Mouse (Mus musculus) midbrain, embryonic 15.5 days (tissue): ENCODE results near the gene Lhfp. TPM values are rescaled to one million over a fixed set of nuclear protein-coding genes. Genes with fewer than 3 reads are reported as not detected.
A peak's percentile ranks its signal among the peaks of the same experiment; 100 is the strongest.

Experiments used
- ATAC-seq: fragments of 200-750 bp; cut with Nextera tagmentation; replicated peaks from 2 replicates; pipeline ENCODE4 v1.8.0; 2017; ENCODE audit warnings: moderate TSS enrichment
- H3K27ac ChIP-seq: fragments of 300-500 bp; sonication (generic); 2 replicates; pipeline ENCODE4 v1.5.1; 2015; ENCODE audit warnings: mild to moderate bottlenecking, inconsistent platforms
- H3K27me3 ChIP-seq: fragments of 300-500 bp; sonication (generic); replicated peaks from 2 replicates; pipeline ENCODE4 v1.6.1; 2015; ENCODE audit warnings: inconsistent platforms
- H3K36me3 ChIP-seq: fragments of 300-500 bp; sonication (generic); replicated peaks from 2 replicates; pipeline ENCODE4 v1.6.1; 2015; ENCODE audit warnings: inconsistent platforms
- H3K4me1 ChIP-seq: fragments of 300-500 bp; sonication (generic); 2 replicates; pipeline ENCODE4 v1.6.1; 2015; ENCODE audit warnings: inconsistent platforms
- H3K4me2 ChIP-seq: fragments of 300-500 bp; sonication (generic); 2 replicates; pipeline ENCODE4 v1.6.1; 2015; ENCODE audit warnings: inconsistent platforms, mild to moderate bottlenecking, moderate library complexity
- H3K4me3 ChIP-seq: fragments of 300-500 bp; sonication (generic); 2 replicates; pipeline ENCODE4 v1.5.1; 2015; ENCODE audit warnings: mild to moderate bottlenecking, inconsistent platforms
- H3K9ac ChIP-seq: fragments of 300-500 bp; sonication (generic); 2 replicates; pipeline ENCODE4 v1.6.1; 2015; ENCODE audit warnings: mild to moderate bottlenecking, inconsistent platforms
- H3K9me3 ChIP-seq: fragments of 300-500 bp; sonication (generic); 2 replicates; pipeline ENCODE4 v1.6.1; 2016; ENCODE audit warnings: inconsistent platforms
- WGBS: fragments of 180-500 bp; shearing (Covaris S2); methylation state at CpG from one replicate; pipeline ENCODE4 v1.1.7; 2015; ENCODE audit warnings: mixed read lengths; 5-methylcytosine and 5-hydroxymethylcytosine counted together
- polyA plus RNA-seq: library from polyadenylated mRNA; unstranded; fragments of >200 nt; fragmentation: Nextera tagmentation; extraction: Ambion mirVana; gene quantifications from 2 replicates; pipeline ENCODE4 v1.2.1, GENCODE M21; 2015

Gene Lhfp
- polyA plus RNA-seq, 1 experiment from 2014 or later: 64.8 TPM

- WGBS: 87% methylated on average over 4 of the region's 4 CpGs
- Histone ChIP-seq H3K27ac (no peak overlapping the region), H3K36me3 (no peaks in the 10 kb centered on the region), H3K4me2 (no peak overlapping the region), H3K9me3 (no peaks in the 10 kb centered on the region), H3K4me1 (no peaks in the 10 kb centered on the region), H3K4me3 (no peak overlapping the region), H3K9ac (no peak overlapping the region), H3K27me3 (no peaks in the 10 kb centered on the region)
- ATAC-seq: no peak
Measured at GRCm38 (mm10) chr3:53027333-53027732, 14.0 kb upstream of the Lhfp start.

- no peak overlapping the region for H3K4me3 ChIP-seq
- H3K9me3 ChIP-seq: no peaks in the 10 kb centered on the region
- no peak overlapping the region for H3K27ac ChIP-seq
- WGBS: 24% methylated on average over 7 of the region's 7 CpGs
- no peaks in the 10 kb centered on the region for H3K36me3 ChIP-seq
- H3K27me3 ChIP-seq: no peaks in the 10 kb centered on the region
- H3K4me1 ChIP-seq: no peaks in the 10 kb centered on the region
- peak; percentile 75; the same call in 1 of the 2 replicates for ATAC-seq
- no peak overlapping the region for H3K9ac ChIP-seq
- no peak overlapping the region for H3K4me2 ChIP-seq
Measured at GRCm38 (mm10) chr3:53029046-53029445, 12.3 kb upstream of the Lhfp start.

GRCm38 (mm10) chr3:53031586-53031985 is 9.7 kb upstream of the Lhfp start:
- Histone ChIP-seq H3K4me2 (no peak overlapping the region), H3K9me3 (no peaks in the 10 kb centered on the region), H3K4me3 (no peak overlapping the region), H3K9ac (no peak overlapping the region), H3K27me3 (no peaks in the 10 kb centered on the region), H3K27ac (no peak overlapping the region), H3K36me3 (no peaks in the 10 kb centered on the region), H3K4me1 (no peaks in the 10 kb centered on the region)
- ATAC-seq: no peak
- 47% methylated on average over 6 of the region's 6 CpGs for WGBS

- ATAC-seq: no peak
- H3K27me3 ChIP-seq: no peaks in the 10 kb centered on the region
- no peaks in the 10 kb centered on the region for H3K36me3 ChIP-seq
- H3K4me2 ChIP-seq: no peak overlapping the region
- no peak overlapping the region for H3K4me3 ChIP-seq
- no peak overlapping the region for H3K9ac ChIP-seq
- no peak overlapping the region for H3K27ac ChIP-seq
- WGBS: 65% methylated on average over 5 of the region's 5 CpGs
- H3K9me3 ChIP-seq: no peaks in the 10 kb centered on the region
- no peaks in the 10 kb centered on the region for H3K4me1 ChIP-seq
Measured at GRCm38 (mm10) chr3:53032432-53032831, 8.9 kb upstream of the Lhfp start.

- WGBS: 26% methylated on average over 3 of the region's 3 CpGs
Measured at GRCm38 (mm10) chr3:53033448-53033847, 7.9 kb upstream of the Lhfp start.

GRCm38 (mm10) chr3:53036076-53036475 is 5.3 kb upstream of the Lhfp start:
- Histone ChIP-seq H3K27ac (no peak overlapping the region), H3K9me3 (no peaks in the 10 kb centered on the region), H3K9ac (no peak overlapping the region), H3K27me3 (no peaks in the 10 kb centered on the region), H3K4me2 (no peak overlapping the region), H3K36me3 (no peaks in the 10 kb centered on the region), H3K4me3 (no peak overlapping the region), H3K4me1 (peaks cover 2% of the 10 kb centered on the region)
- ATAC-seq: no peak
- WGBS: 83% methylated on average over 5 of the region's 5 CpGs

More at GRCm38 (mm10) chr3:53033448-53033847, 7.9 kb upstream of the Lhfp start:
- no peaks in the 10 kb centered on the region for H3K36me3 ChIP-seq
- H3K27me3 ChIP-seq: no peaks in the 10 kb centered on the region
- H3K4me3 ChIP-seq: no peak overlapping the region
- no peaks in the 10 kb centered on the region for H3K9me3 ChIP-seq
- H3K27ac ChIP-seq: no peak overlapping the region
- H3K4me2 ChIP-seq: no peak overlapping the region
- no peaks in the 10 kb centered on the region for H3K4me1 ChIP-seq
- ATAC-seq: no peak
- H3K9ac ChIP-seq: no peak overlapping the region

GRCm38 (mm10) chr3:53036941-53037340 is 4.4 kb upstream of the Lhfp start:
- Histone ChIP-seq H3K27ac (no peak overlapping the region), H3K4me3 (no peak overlapping the region), H3K4me1 (peaks cover 4% of the 10 kb centered on the region), H3K27me3 (no peaks in the 10 kb centered on the region), H3K9me3 (no peaks in the 10 kb centered on the region), H3K9ac (no peak overlapping the region), H3K36me3 (no peaks in the 10 kb centered on the region), H3K4me2 (no peak overlapping the region)
- WGBS: 93% methylated on average over 7 of the region's 7 CpGs
- ATAC-seq: no peak

DNA sequence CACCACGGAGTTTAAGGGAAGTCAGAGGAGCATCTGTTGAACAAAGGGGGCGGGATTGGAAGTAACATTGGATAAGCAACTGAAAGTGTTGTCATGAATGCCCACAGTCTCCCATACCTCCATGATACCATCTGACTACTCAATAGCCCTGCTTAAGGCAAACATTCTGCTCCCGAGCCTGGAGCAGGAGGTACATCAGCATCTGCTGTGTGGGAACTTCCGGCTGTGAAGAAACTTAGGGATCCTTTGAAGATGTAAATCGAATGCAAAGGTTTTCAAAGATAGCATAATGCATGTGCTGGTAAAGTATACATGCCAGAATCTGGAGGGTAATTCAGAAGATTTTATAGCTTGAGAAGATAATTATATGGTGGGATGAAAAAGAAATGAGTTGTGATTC is 2.4 kb upstream of the Lhfp start:
- Histone ChIP-seq H3K4me3 (no peak overlapping the region), H3K9ac (no peak overlapping the region), H3K27ac (no peak overlapping the region), H3K36me3 (no peaks in the 10 kb centered on the region), H3K4me1 (peaks cover 17% of the 10 kb centered on the region), H3K27me3 (0 out of 2 replicates have a peak, but pooled peaks cover 5% of the 10 kb centered on the region), H3K9me3 (no peaks in the 10 kb centered on the region), H3K4me2 (no peak overlapping the region)
- 74% methylated on average over 5 of the region's 5 CpGs for WGBS
- no peak for ATAC-seq

DNA sequence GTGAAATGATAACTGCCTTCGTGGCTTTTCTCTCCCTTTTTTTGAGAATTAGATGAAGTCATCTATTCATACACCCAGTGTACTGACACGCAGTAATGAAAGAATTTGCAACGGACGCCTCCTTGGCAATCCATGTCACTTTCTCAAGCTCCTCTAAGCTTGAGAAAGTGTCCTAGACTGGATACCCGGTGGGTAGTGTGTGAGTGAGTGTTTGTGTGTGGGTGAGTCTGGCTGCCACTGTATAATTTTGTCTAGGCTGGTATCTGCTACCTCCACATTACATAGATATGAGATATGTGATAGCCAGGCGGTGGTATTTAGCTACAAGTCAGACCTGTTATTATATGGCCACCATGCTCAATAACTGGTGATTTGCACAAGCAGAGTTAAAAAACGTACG is 1.6 kb upstream of the Lhfp start:
- Histone ChIP-seq H3K27me3 (0 out of 2 replicates have a peak, but pooled peaks cover 5% of the 10 kb centered on the region), H3K4me3 (no peak overlapping the region), H3K9me3 (no peaks in the 10 kb centered on the region), H3K9ac (no peak overlapping the region), H3K4me1 (peaks cover 23% of the 10 kb centered on the region), H3K27ac (no peak overlapping the region), H3K36me3 (no peaks in the 10 kb centered on the region), H3K4me2 (no peak overlapping the region)
- ATAC-seq: no peak
- WGBS: 67% methylated on average over 8 of the region's 8 CpGs

- peak overlapping the region; percentile 96 for H3K4me2 ChIP-seq
- peak; percentile 63; the same call in 1 of the 2 replicates for ATAC-seq
- no peaks in the 10 kb centered on the region for H3K9me3 ChIP-seq
- peak overlapping the region; percentile 85 for H3K4me3 ChIP-seq
- WGBS: 6% methylated on average over 17 of the region's 17 CpGs
- H3K36me3 ChIP-seq: no peaks in the 10 kb centered on the region
- peaks cover 25% of the 10 kb centered on the region for H3K4me1 ChIP-seq
- H3K27ac ChIP-seq: peak overlapping the region; percentile 74
- H3K27me3 ChIP-seq: 0 out of 2 replicates have a peak, but pooled peaks cover 5% of the 10 kb centered on the region
- H3K9ac ChIP-seq: peak overlapping the region; percentile 74
Measured at GRCm38 (mm10) chr3:53040593-53041410, 526 bp upstream of the Lhfp start.

GRCm38 (mm10) chr3:53042240-53042567 is 876 bp downstream of the Lhfp start:
- no peak for ATAC-seq
- Histone ChIP-seq H3K4me1 (peaks cover 25% of the 10 kb centered on the region), H3K9ac (peak overlapping the region; percentile 74), H3K27me3 (0 out of 2 replicates have a peak, but pooled peaks cover 5% of the 10 kb centered on the region), H3K36me3 (no peaks in the 10 kb centered on the region), H3K27ac (no peak overlapping the region), H3K9me3 (no peaks in the 10 kb centered on the region), H3K4me2 (peak overlapping the region; percentile 96), H3K4me3 (peak overlapping the region; percentile 85)
- 27% methylated on average over 9 of the region's 9 CpGs for WGBS

DNA sequence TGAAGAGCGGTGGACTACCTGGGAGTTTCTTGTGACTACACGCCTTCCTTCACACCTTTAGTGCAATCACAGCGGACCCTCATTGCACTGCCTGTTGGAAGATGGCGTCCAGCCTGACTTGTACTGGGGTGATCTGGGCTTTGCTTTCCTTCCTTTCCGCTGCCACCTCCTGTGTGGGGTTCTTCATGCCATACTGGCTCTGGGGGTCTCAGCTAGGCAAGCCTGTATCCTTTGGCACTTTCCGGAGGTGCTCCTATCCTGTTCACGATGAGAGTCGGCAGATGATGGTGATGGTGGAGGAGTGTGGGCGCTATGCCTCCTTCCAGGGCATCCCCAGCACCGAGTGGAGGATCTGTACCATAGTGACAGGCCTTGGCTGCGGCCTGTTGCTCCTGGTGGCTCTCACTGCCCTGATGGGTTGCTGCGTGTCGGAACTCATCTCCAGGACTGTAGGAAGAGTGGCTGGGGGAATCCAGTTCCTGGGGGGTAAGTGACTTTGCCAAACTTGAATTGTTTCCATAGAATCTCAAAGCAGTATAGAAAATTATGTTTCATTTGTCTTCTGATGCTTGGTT is 2.0 kb downstream of the Lhfp start:
- H3K9ac ChIP-seq: no peak overlapping the region
- H3K36me3 ChIP-seq: no peaks in the 10 kb centered on the region
- ATAC-seq: no peak
- H3K9me3 ChIP-seq: no peaks in the 10 kb centered on the region
- 0 out of 2 replicates have a peak, but pooled peaks cover 5% of the 10 kb centered on the region for H3K27me3 ChIP-seq
- H3K27ac ChIP-seq: no peak overlapping the region
- peaks cover 25% of the 10 kb centered on the region for H3K4me1 ChIP-seq
- 89% methylated on average over 13 of the region's 13 CpGs for WGBS
- H3K4me2 ChIP-seq: peak overlapping the region; percentile 96
- 0 out of 2 replicates have a peak overlapping the region, but pooled peaks have one; percentile 85 for H3K4me3 ChIP-seq
